Mouse (Mus musculus): ENCODE data around the gene Plcb1.
"Not testable (repeated sequence)": the region's sequence is repeated elsewhere in the genome, so short reads cannot be mapped to it uniquely, and the experiment has no call there.

The Plcb1 gene

GRCm38 (mm10) chr2:135307787-135308186 is 521.9 kb downstream of the Plcb1 start:
- in situ Hi-C loops (cut with MboI): no loop called here

GRCm38 (mm10) chr2:135315980-135316379 is 530.1 kb downstream of the Plcb1 start:
- in situ Hi-C loops (cut with MboI): no loop called here

- in situ Hi-C loops (cut with MboI): no loop called here
Measured at GRCm38 (mm10) chr2:135318136-135318535, 532.3 kb downstream of the Plcb1 start.

- in situ Hi-C loops (cut with MboI): no loop called here
Measured at GRCm38 (mm10) chr2:135323276-135323954, 537.5 kb downstream of the Plcb1 start.

- in situ Hi-C loops (cut with MboI): no loop called here
Measured at GRCm38 (mm10) chr2:135323955-135324302, 538.1 kb downstream of the Plcb1 start.

GRCm38 (mm10) chr2:135328756-135329155 is 542.9 kb downstream of the Plcb1 start:
- in situ Hi-C loops (cut with MboI): no loop called here

- in situ Hi-C loops (cut with MboI): no loop called here
Measured at GRCm38 (mm10) chr2:135329782-135330545, 544.1 kb downstream of the Plcb1 start.

GRCm38 (mm10) chr2:135331868-135332267 is 546.0 kb downstream of the Plcb1 start:
- in situ Hi-C loops (cut with MboI): no loop called here

GRCm38 (mm10) chr2:135356311-135356710 is 570.4 kb downstream of the Plcb1 start:
- in situ Hi-C loops (cut with MboI): no loop called here

- in situ Hi-C loops (cut with MboI): no loop called here
Measured at GRCm38 (mm10) chr2:135361798-135362197, 575.9 kb downstream of the Plcb1 start.

- in situ Hi-C loops (cut with MboI): no loop called here
Measured at GRCm38 (mm10) chr2:135362948-135363347, 577.1 kb downstream of the Plcb1 start.

- in situ Hi-C loops (cut with MboI): no loop called here
Measured at GRCm38 (mm10) chr2:135370259-135370835, 584.5 kb downstream of the Plcb1 start.

- in situ Hi-C loops (cut with MboI): not testable (repeated sequence)
Measured at GRCm38 (mm10) chr2:135380796-135381195, 594.9 kb downstream of the Plcb1 start.

- in situ Hi-C loops (cut with MboI): no loop called here
Measured at GRCm38 (mm10) chr2:135381396-135381795, 595.5 kb downstream of the Plcb1 start.

GRCm38 (mm10) chr2:135387990-135388389 is 602.1 kb downstream of the Plcb1 start:
- in situ Hi-C loops (cut with MboI): no loop called here

GRCm38 (mm10) chr2:135394698-135395097 is 608.8 kb downstream of the Plcb1 start:
- in situ Hi-C loops (cut with MboI): no loop called here

GRCm38 (mm10) chr2:135396375-135396774 is 610.5 kb downstream of the Plcb1 start:
- in situ Hi-C loops (cut with MboI): no loop called here

- in situ Hi-C loops (cut with MboI): no loop called here
Measured at GRCm38 (mm10) chr2:135397970-135398369, 612.1 kb downstream of the Plcb1 start.

GRCm38 (mm10) chr2:135399760-135400159 is 613.9 kb downstream of the Plcb1 start:
- in situ Hi-C loops (cut with MboI): no loop called here

- in situ Hi-C loops (cut with MboI): no loop called here
Measured at GRCm38 (mm10) chr2:135402916-135403315, 617.0 kb downstream of the Plcb1 start.

GRCm38 (mm10) chr2:135403344-135403743 is 617.5 kb downstream of the Plcb1 start:
- in situ Hi-C loops (cut with MboI): no loop called here

- in situ Hi-C loops (cut with MboI): no loop called here
Measured at GRCm38 (mm10) chr2:135404095-135404494, 618.2 kb downstream of the Plcb1 start.

All from mature B cell (primary cell).